In genomic region chr5:131850632-131851335, GRCm38 (mm10) we compare ENCODE assay signal across 17 mouse cellular contexts.
DNase-seq lines count a peak whose midpoint lies in the region; ATAC-seq and TF ChIP-seq lines count a peak whose summit lies in the region.
"Had no signal": no experiment of that assay in that cellular context is flagged by ENCODE, and none has a peak within 500 bp of the region (broad histone marks: within the 10 kb centered on the region; RNA-seq: fewer than 3 reads in every experiment).

No protein-coding gene starts in this region.

- no peaks in the 10 kb centered on the region for H3K27me3 ChIP-seq in heart, embryonic 12.5 days (replicated peaks)
- H3K27me3 ChIP-seq in stomach, embryonic 16.5 days (ENCODE audit: control insufficient read depth, insufficient read depth, low read length) = no peaks in the 10 kb centered on the region
- H3K27me3 ChIP-seq in stomach, postnatal 0 days (ENCODE audit: control insufficient read depth, insufficient read depth, low read length) = no peaks in the 10 kb centered on the region
- H3K27me3 ChIP-seq in kidney, embryonic 16.5 days (ENCODE audit: insufficient read depth, low read length) = no peaks in the 10 kb centered on the region
- H3K27me3 ChIP-seq: heart, embryonic 13.5 days; liver, embryonic 13.5 days had no signal

- TF ChIP-seq CTCF in stomach, postnatal 0 days (IDR thresholded peaks at IDR 0.05; ENCODE audit: low read depth) = no peak

- H3K4me2 ChIP-seq in heart, embryonic 12.5 days = no peak overlapping the region
- no peak overlapping the region for H3K4me2 ChIP-seq in stomach, embryonic 16.5 days (ENCODE audit: low read depth, low read length)
- H3K4me2 ChIP-seq in stomach, postnatal 0 days (replicated peaks; ENCODE audit: low read depth) = no peak overlapping the region
- peak overlapping the region; percentile 36; the same call in 1 of the 2 replicates for H3K4me2 ChIP-seq in kidney, embryonic 16.5 days (replicated peaks; ENCODE audit: low read depth, low read length)
- H3K4me2 ChIP-seq: heart, embryonic 13.5 days; liver, embryonic 13.5 days had no signal

- DNase-seq in heart, postnatal 4 days = no peak
- no peak for DNase-seq in stomach, postnatal 0 days (ENCODE audit: low spot score)
- no peak for DNase-seq in urinary bladder, adult 18-20 months (ENCODE audit: low spot score in 2 of 2)
- no peak for DNase-seq in cerebellum, adult 18-20 months
- no peak for DNase-seq in frontal cortex, adult 2 months (ENCODE audit: extremely low spot score in 1 of 2, low spot score in 1 of 2)
- DNase-seq: cerebellum, postnatal 10 days; gastrocnemius, postnatal 14 days; liver, embryonic 13.5 days; lung, postnatal 36 days; spleen, adult 18-20 months; thymus, adult 18-20 months had no signal

- peaks cover 14% of the 10 kb centered on the region for H3K4me1 ChIP-seq in heart, embryonic 12.5 days (replicated peaks)
- H3K4me1 ChIP-seq in stomach, embryonic 16.5 days (ENCODE audit: control insufficient read depth, insufficient read depth, low read length) = peaks cover 16% of the 10 kb centered on the region
- H3K4me1 ChIP-seq in stomach, postnatal 0 days (replicated peaks; ENCODE audit: control insufficient read depth, insufficient read depth) = no peaks in the 10 kb centered on the region; the same call in 1 of the 2 replicates
- H3K4me1 ChIP-seq in kidney, embryonic 16.5 days (ENCODE audit: insufficient read depth, low read length) = peaks cover 34% of the 10 kb centered on the region
- H3K4me1 ChIP-seq: liver, embryonic 13.5 days had no signal

- no peak overlapping the region for H3K9ac ChIP-seq in heart, embryonic 12.5 days
- no peak overlapping the region for H3K9ac ChIP-seq in stomach, embryonic 16.5 days (ENCODE audit: low read length)
- no peak overlapping the region for H3K9ac ChIP-seq in stomach, postnatal 0 days (ENCODE audit: low read length)
- H3K9ac ChIP-seq in kidney, embryonic 16.5 days (replicated peaks; ENCODE audit: low read length) = no peak overlapping the region
- H3K9ac ChIP-seq: heart, embryonic 13.5 days; liver, embryonic 13.5 days had no signal

- H3K9me3 ChIP-seq in heart, embryonic 12.5 days (replicated peaks) = no peaks in the 10 kb centered on the region
- no peaks in the 10 kb centered on the region for H3K9me3 ChIP-seq in stomach, embryonic 16.5 days (replicated peaks; ENCODE audit: control insufficient read depth, low read length)
- no peaks in the 10 kb centered on the region for H3K9me3 ChIP-seq in stomach, postnatal 0 days (ENCODE audit: control insufficient read depth, low read length)
- H3K9me3 ChIP-seq in kidney, embryonic 16.5 days (ENCODE audit: low read length) = no peaks in the 10 kb centered on the region
- H3K9me3 ChIP-seq: heart, embryonic 13.5 days; liver, embryonic 13.5 days had no signal

- WGBS in heart, embryonic 12.5 days = 43% methylated on average over 8 of the region's 8 CpGs
- 59% methylated on average over 8 of the region's 8 CpGs for WGBS in stomach, embryonic 16.5 days
- 60% methylated on average over 8 of the region's 8 CpGs for WGBS in stomach, postnatal 0 days
- 55% methylated on average over 8 of the region's 8 CpGs for WGBS in kidney, embryonic 16.5 days

- ATAC-seq in heart, embryonic 12.5 days (ENCODE audit: insufficient number of reproducible peaks, low FRiP score) = no peak
- ATAC-seq in stomach, embryonic 16.5 days (ENCODE audit: insufficient read depth, low FRiP score) = no peak
- no peak for ATAC-seq in stomach, postnatal 0 days (ENCODE audit: low FRiP score, low TSS enrichment)
- ATAC-seq in kidney, embryonic 16.5 days (ENCODE audit: low FRiP score, low TSS enrichment) = no peak
- ATAC-seq: inflammation-experienced regulatory T-cells, adult 6 months had no signal

- no peak overlapping the region for H3K4me3 ChIP-seq in heart, embryonic 12.5 days
- no peak overlapping the region for H3K4me3 ChIP-seq in stomach, embryonic 16.5 days (replicated peaks; ENCODE audit: low read length)
- H3K4me3 ChIP-seq in stomach, postnatal 0 days (ENCODE audit: low read depth, low read length) = no peak overlapping the region
- no peak overlapping the region for H3K4me3 ChIP-seq in kidney, embryonic 16.5 days (ENCODE audit: low read length)
- H3K4me3 ChIP-seq: heart, embryonic 13.5 days; liver, embryonic 13.5 days had no signal

- TF ChIP-seq EP300 in stomach, postnatal 0 days (optimal IDR thresholded peaks at IDR 0.05) = no peak

- H3K27ac ChIP-seq in heart, embryonic 12.5 days (ENCODE audit: poor library complexity, severe bottlenecking) = peak overlapping the region; percentile 10; the same call in 1 of the 2 replicates
- H3K27ac ChIP-seq in stomach, embryonic 16.5 days (ENCODE audit: low read length) = 0 out of 2 replicates have a peak overlapping the region, but pooled peaks have one; percentile 1
- no peak overlapping the region for H3K27ac ChIP-seq in stomach, postnatal 0 days (replicated peaks)
- no peak overlapping the region; the same call in 1 of the 2 replicates for H3K27ac ChIP-seq in kidney, embryonic 16.5 days (ENCODE audit: low read length)
- H3K27ac ChIP-seq: heart, embryonic 13.5 days; liver, embryonic 13.5 days had no signal

- H3K36me3 ChIP-seq in heart, embryonic 12.5 days = no peaks in the 10 kb centered on the region
- no peaks in the 10 kb centered on the region for H3K36me3 ChIP-seq in stomach, embryonic 16.5 days (ENCODE audit: control insufficient read depth, insufficient read depth, low read length)
- no peaks in the 10 kb centered on the region for H3K36me3 ChIP-seq in stomach, postnatal 0 days (ENCODE audit: control insufficient read depth, insufficient read depth, low read length)
- H3K36me3 ChIP-seq in kidney, embryonic 16.5 days (ENCODE audit: insufficient read depth, low read length) = no peaks in the 10 kb centered on the region
- H3K36me3 ChIP-seq: G1E; heart, embryonic 13.5 days; liver, embryonic 13.5 days had no signal

Comparison
In these comparisons a context has a peak if more than half of its experiments do, and no peak if none do; other contexts are left out.
1. H3K27ac ChIP-seq: peak in heart, embryonic 12.5 days (single experiment) and stomach, embryonic 16.5 days (single experiment); none in stomach, postnatal 0 days (single experiment) and kidney, embryonic 16.5 days (single experiment).